Mouse (Mus musculus): ENCODE results near the gene Fer. TPM values are rescaled to one million over a fixed set of nuclear protein-coding genes. Genes with fewer than 3 reads are reported as not detected.

Gene Fer
- polyA plus RNA-seq, 1 experiment from 2014 or later, result 29.7 TPM

DNA sequence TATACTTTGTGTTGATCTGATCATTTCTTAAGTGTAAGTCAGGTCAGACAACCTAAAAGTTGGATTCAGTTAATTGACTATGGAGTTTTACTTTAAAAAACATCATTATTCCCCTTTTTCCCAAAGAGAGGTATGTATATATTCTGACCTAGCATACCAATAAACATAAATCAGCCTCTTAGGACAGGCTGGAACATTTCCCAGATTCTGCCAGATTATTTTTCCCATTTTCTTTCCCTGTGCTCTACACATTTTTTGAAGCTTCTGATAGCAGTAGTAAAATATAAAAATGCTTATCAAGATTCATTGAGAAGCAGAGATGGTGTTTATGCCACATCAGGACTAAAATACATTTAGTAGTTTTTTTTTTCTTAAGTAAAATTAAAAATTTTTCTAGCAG lies 27.7 kb downstream of the Fer start:
- H3K27me3 ChIP-seq (ENCODE audit: control insufficient read depth, insufficient read depth, low read length), result no peaks in the 10 kb centered on the region
- H3K4me1 ChIP-seq (ENCODE audit: control insufficient read depth, insufficient read depth, low read length), result 0 out of 2 replicates have a peak, but pooled peaks cover 4% of the 10 kb centered on the region
- no peak overlapping the region for H3K4me3 ChIP-seq (replicated peaks; ENCODE audit: low read length)
- no peaks in the 10 kb centered on the region for H3K9me3 ChIP-seq (replicated peaks; ENCODE audit: control insufficient read depth, low read length)
- ATAC-seq (ENCODE audit: insufficient read depth, low FRiP score), result no peak
- no peak overlapping the region for H3K27ac ChIP-seq (ENCODE audit: low read length)
- H3K9ac ChIP-seq (ENCODE audit: low read length), result no peak overlapping the region
- H3K36me3 ChIP-seq (ENCODE audit: control insufficient read depth, insufficient read depth, low read length), result no peaks in the 10 kb centered on the region
- no peak overlapping the region for H3K4me2 ChIP-seq (ENCODE audit: low read depth, low read length)

DNA sequence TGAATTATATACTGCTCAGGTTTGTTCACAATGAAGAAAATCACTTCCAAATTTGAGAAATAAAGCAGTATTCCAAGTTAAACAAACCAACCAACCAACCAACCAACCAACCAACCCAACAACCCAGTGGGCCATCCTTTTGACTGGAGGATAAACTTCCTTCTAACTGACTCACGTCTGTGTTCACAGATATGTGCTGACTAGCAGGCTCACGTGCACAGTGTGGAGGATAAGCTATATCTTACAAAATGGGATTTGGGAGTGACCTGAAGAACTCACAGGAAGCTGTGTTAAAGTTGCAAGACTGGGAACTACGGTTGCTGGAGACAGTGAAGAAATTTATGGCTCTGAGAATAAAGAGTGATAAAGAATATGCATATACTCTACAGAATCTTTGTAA lies 33.0 kb downstream of the Fer start:
- no peak overlapping the region for H3K4me3 ChIP-seq (replicated peaks; ENCODE audit: low read length)
- 64% methylated on average over 3 of the region's 3 CpGs for WGBS
- no peaks in the 10 kb centered on the region for H3K4me1 ChIP-seq (ENCODE audit: control insufficient read depth, insufficient read depth, low read length)
- H3K27ac ChIP-seq (ENCODE audit: low read length), result no peak overlapping the region
- H3K36me3 ChIP-seq (ENCODE audit: control insufficient read depth, insufficient read depth, low read length), result no peaks in the 10 kb centered on the region
- no peak for ATAC-seq (ENCODE audit: insufficient read depth, low FRiP score)
- H3K27me3 ChIP-seq (ENCODE audit: control insufficient read depth, insufficient read depth, low read length), result no peaks in the 10 kb centered on the region
- H3K9ac ChIP-seq (ENCODE audit: low read length), result no peak overlapping the region
- H3K4me2 ChIP-seq (ENCODE audit: low read depth, low read length), result no peak overlapping the region
- H3K9me3 ChIP-seq (replicated peaks; ENCODE audit: control insufficient read depth, low read length), result no peaks in the 10 kb centered on the region

DNA sequence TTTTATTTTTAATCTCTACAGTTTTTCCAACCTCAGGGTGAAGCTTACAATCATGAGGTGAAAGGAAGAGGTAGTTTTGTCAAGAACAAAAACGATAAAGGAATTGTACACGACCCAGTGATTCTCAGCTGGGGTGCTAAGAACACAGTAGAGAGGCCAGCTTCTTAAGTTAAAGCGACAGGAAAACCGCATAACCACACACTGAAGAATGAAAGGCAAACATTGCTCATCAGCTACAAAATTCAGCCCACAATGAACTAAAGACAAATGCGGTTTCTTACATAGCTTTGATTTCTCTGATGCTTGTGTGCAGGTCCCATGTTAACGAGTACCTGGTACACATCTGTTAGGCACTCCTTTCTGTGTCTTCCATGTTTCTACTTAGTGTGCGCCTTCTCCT lies 34.2 kb downstream of the Fer start:
- no peaks in the 10 kb centered on the region for H3K27me3 ChIP-seq (ENCODE audit: control insufficient read depth, insufficient read depth, low read length)
- 86% methylated on average over 7 of the region's 7 CpGs for WGBS
- H3K27ac ChIP-seq (ENCODE audit: low read length), result no peak overlapping the region
- H3K36me3 ChIP-seq (ENCODE audit: control insufficient read depth, insufficient read depth, low read length), result no peaks in the 10 kb centered on the region
- ATAC-seq (ENCODE audit: insufficient read depth, low FRiP score), result no peak
- no peak overlapping the region for H3K4me3 ChIP-seq (replicated peaks; ENCODE audit: low read length)
- no peak overlapping the region for H3K4me2 ChIP-seq (ENCODE audit: low read depth, low read length)
- no peaks in the 10 kb centered on the region for H3K9me3 ChIP-seq (replicated peaks; ENCODE audit: control insufficient read depth, low read length)
- no peak overlapping the region for H3K9ac ChIP-seq (ENCODE audit: low read length)
- no peaks in the 10 kb centered on the region for H3K4me1 ChIP-seq (ENCODE audit: control insufficient read depth, insufficient read depth, low read length)

DNA sequence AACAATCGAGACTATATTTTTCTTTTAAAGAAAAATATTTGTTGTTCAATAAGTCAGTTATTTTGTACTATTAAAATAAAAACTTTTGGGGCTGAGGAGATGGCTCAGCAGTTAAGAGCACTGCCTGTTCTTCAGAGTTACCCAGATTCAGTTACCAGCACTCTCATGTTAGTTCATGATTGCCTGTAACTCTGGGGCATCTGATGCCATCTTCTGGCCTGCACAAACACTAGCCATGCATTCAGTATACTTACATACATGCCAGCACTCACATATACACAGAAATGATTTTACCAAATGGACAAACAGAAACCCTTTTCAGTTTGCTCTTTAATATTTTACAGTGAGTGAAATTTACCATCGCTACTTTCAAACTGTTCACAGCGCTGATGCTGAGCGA lies 46.4 kb downstream of the Fer start:
- peaks cover 3% of the 10 kb centered on the region; the same call in 1 of the 2 replicates for H3K36me3 ChIP-seq (ENCODE audit: control insufficient read depth, insufficient read depth, low read length)
- H3K27me3 ChIP-seq (ENCODE audit: control insufficient read depth, insufficient read depth, low read length), result no peaks in the 10 kb centered on the region
- no peaks in the 10 kb centered on the region for H3K4me1 ChIP-seq (ENCODE audit: control insufficient read depth, insufficient read depth, low read length)
- no peak overlapping the region for H3K9ac ChIP-seq (ENCODE audit: low read length)
- H3K9me3 ChIP-seq (replicated peaks; ENCODE audit: control insufficient read depth, low read length), result no peaks in the 10 kb centered on the region
- no peak overlapping the region for H3K4me3 ChIP-seq (replicated peaks; ENCODE audit: low read length)
- no peak overlapping the region for H3K4me2 ChIP-seq (ENCODE audit: low read depth, low read length)
- ATAC-seq (ENCODE audit: insufficient read depth, low FRiP score), result no peak
- 93% methylated on average over 4 of the region's 4 CpGs for WGBS
- H3K27ac ChIP-seq (ENCODE audit: low read length), result no peak overlapping the region

DNA sequence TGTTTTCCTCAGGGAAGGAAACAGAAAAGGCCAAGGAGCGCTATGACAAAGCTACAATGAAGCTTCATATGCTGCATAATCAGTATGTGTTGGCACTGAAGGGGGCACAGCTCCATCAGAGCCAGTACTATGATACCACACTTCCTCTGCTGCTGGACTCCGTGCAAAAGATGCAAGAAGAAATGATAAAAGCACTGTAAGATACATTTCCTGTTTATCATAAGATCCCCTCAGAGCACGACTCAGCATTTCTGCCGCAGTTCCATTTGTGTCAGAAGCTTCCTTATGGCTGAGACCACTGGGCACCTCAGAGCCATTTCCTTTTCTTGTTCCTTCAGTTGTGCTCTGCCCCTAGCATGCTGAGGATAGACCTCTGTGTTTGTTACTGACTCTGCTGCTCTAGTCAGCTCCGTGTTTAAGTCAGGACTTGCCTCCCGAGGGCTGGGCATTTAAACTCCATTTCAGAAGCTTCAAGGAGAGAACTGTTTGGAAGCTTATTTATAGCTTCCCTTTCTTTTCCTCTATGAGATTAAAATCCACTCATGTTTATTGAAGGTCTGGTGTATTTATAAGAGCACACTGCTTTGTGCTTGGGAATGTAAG lies 58.8 kb downstream of the Fer start:
- Histone ChIP-seq H3K4me3 (replicated peaks; ENCODE audit: low read length) (no peak overlapping the region), H3K4me2 (ENCODE audit: low read depth, low read length) (no peak overlapping the region), H3K9me3 (replicated peaks; ENCODE audit: control insufficient read depth, low read length) (no peaks in the 10 kb centered on the region), H3K4me1 (ENCODE audit: control insufficient read depth, insufficient read depth, low read length) (no peaks in the 10 kb centered on the region), H3K36me3 (ENCODE audit: control insufficient read depth, insufficient read depth, low read length) (no peaks in the 10 kb centered on the region), H3K27me3 (ENCODE audit: control insufficient read depth, insufficient read depth, low read length) (no peaks in the 10 kb centered on the region), H3K27ac (ENCODE audit: low read length) (peak overlapping the region; percentile 3; the same call in 1 of the 2 replicates), H3K9ac (ENCODE audit: low read length) (no peak overlapping the region)
- no peak for ATAC-seq (ENCODE audit: insufficient read depth, low FRiP score)
- WGBS, result 57% methylated on average over 6 of the region's 6 CpGs

DNA sequence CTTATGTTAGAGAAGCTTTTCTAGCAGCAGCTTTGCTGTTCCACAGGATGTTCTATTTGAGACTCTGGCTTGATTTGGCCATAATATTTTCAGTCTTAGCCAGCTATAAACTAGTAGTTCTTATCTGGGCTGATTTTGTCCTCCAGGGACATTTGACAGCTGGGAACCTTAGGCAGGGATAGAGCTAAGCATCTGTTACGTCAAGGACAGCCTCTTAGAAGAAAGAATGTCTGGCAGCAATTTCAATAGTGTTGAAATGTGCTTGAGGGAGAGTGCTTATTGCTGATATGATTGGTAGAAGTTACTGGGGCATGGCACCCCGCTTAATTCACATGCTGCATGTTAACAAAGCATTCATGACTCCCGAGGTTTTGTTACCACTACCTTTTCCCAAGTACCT lies 62.7 kb downstream of the Fer start:
- H3K4me2 ChIP-seq (ENCODE audit: low read depth, low read length), result no peak overlapping the region
- no peaks in the 10 kb centered on the region for H3K4me1 ChIP-seq (ENCODE audit: control insufficient read depth, insufficient read depth, low read length)
- H3K27ac ChIP-seq (ENCODE audit: low read length), result no peak overlapping the region
- no peaks in the 10 kb centered on the region for H3K36me3 ChIP-seq (ENCODE audit: control insufficient read depth, insufficient read depth, low read length)
- no peak overlapping the region for H3K9ac ChIP-seq (ENCODE audit: low read length)
- H3K4me3 ChIP-seq (replicated peaks; ENCODE audit: low read length), result no peak overlapping the region
- ATAC-seq (ENCODE audit: insufficient read depth, low FRiP score), result no peak
- no peaks in the 10 kb centered on the region for H3K9me3 ChIP-seq (replicated peaks; ENCODE audit: control insufficient read depth, low read length)
- 78% methylated on average over 3 of the region's 3 CpGs for WGBS
- no peaks in the 10 kb centered on the region for H3K27me3 ChIP-seq (ENCODE audit: control insufficient read depth, insufficient read depth, low read length)

DNA sequence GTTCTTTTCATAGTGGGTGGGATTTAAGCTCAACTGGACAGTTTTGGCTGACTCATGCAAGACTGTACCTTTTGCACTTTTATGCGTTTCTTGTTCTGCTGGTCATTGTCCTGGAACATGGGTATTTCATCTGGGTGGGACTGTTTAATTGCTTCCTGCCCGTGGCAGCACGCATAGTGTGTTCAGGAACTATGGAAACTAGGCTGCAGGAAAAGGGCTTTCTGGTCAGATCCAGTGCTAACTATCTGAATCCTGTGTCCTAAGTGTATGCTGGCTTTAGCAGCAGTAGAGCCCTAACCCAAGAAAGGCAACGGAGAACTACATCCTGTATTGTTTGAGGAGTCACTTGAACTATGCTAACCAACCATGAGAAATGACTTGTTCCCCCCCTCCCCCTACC lies 67.8 kb downstream of the Fer start:
- 68% methylated on average over 4 of the region's 4 CpGs for WGBS
- no peaks in the 10 kb centered on the region for H3K27me3 ChIP-seq (ENCODE audit: control insufficient read depth, insufficient read depth, low read length)
- no peak overlapping the region for H3K9ac ChIP-seq (ENCODE audit: low read length)
- no peak overlapping the region for H3K4me2 ChIP-seq (ENCODE audit: low read depth, low read length)
- H3K4me1 ChIP-seq (ENCODE audit: control insufficient read depth, insufficient read depth, low read length), result no peaks in the 10 kb centered on the region
- H3K9me3 ChIP-seq (replicated peaks; ENCODE audit: control insufficient read depth, low read length), result no peaks in the 10 kb centered on the region
- ATAC-seq (ENCODE audit: insufficient read depth, low FRiP score), result peak; percentile 17; the same call in 1 of the 2 replicates
- no peak overlapping the region for H3K4me3 ChIP-seq (replicated peaks; ENCODE audit: low read length)
- H3K36me3 ChIP-seq (ENCODE audit: control insufficient read depth, insufficient read depth, low read length), result no peaks in the 10 kb centered on the region
- no peak overlapping the region for H3K27ac ChIP-seq (ENCODE audit: low read length)

DNA sequence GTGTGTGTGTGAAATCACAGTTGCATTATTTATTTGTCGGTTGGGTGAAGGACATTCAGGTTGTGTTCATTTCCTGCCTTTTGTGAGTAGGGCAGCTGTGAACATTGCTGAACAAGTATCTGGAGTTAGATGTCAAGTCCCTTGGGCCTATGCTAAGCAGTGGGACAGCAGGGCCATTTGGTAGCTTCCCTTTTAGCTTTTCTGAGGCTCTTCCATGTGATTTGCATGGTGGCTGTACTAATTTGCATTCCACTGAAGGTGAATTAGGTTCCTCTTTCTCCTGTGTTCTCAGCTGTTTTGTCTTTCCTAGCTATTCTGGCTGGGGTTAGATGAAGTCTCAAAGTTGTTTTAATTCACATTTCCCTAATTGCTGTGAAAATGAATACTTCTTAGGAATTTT lies 68.7 kb downstream of the Fer start:
- H3K4me1 ChIP-seq (ENCODE audit: control insufficient read depth, insufficient read depth, low read length), result no peaks in the 10 kb centered on the region
- no peaks in the 10 kb centered on the region for H3K9me3 ChIP-seq (replicated peaks; ENCODE audit: control insufficient read depth, low read length)
- H3K27me3 ChIP-seq (ENCODE audit: control insufficient read depth, insufficient read depth, low read length), result no peaks in the 10 kb centered on the region
- H3K27ac ChIP-seq (ENCODE audit: low read length), result no peak overlapping the region
- WGBS, result 84% methylated on average over 1 of the region's 1 CpGs
- no peak overlapping the region for H3K9ac ChIP-seq (ENCODE audit: low read length)
- no peak overlapping the region for H3K4me3 ChIP-seq (replicated peaks; ENCODE audit: low read length)
- no peak overlapping the region for H3K4me2 ChIP-seq (ENCODE audit: low read depth, low read length)
- no peaks in the 10 kb centered on the region for H3K36me3 ChIP-seq (ENCODE audit: control insufficient read depth, insufficient read depth, low read length)
- ATAC-seq (ENCODE audit: insufficient read depth, low FRiP score), result no peak

DNA sequence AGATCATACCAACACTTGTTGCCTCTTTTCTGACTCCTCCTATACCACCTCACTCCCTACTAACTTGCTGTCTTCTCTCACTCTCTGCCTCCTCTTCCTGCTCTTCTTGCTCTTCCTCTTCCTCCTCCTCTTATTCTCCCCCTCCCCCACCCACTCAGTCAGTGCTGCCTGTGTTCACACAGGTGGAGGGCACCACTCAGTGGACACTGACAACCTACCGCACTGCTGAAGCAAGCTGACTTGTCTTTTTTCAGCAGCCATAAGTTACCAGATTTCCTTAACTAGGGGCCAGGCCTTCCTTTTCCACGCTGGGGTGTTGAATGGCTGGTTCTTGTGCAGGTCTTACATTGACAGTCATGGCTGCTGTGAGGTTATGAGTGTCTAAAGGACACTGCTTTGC lies 72.5 kb downstream of the Fer start:
- Histone ChIP-seq H3K27me3 (ENCODE audit: control insufficient read depth, insufficient read depth, low read length) (no peaks in the 10 kb centered on the region), H3K36me3 (ENCODE audit: control insufficient read depth, insufficient read depth, low read length) (no peaks in the 10 kb centered on the region), H3K4me3 (replicated peaks; ENCODE audit: low read length) (no peak overlapping the region), H3K4me1 (ENCODE audit: control insufficient read depth, insufficient read depth, low read length) (no peaks in the 10 kb centered on the region), H3K4me2 (ENCODE audit: low read depth, low read length) (no peak overlapping the region), H3K9ac (ENCODE audit: low read length) (no peak overlapping the region), H3K27ac (ENCODE audit: low read length) (no peak overlapping the region), H3K9me3 (replicated peaks; ENCODE audit: control insufficient read depth, low read length) (no peaks in the 10 kb centered on the region)
- ATAC-seq (ENCODE audit: insufficient read depth, low FRiP score), result no peak
- WGBS, result 88% methylated on average over 2 of the region's 2 CpGs

DNA sequence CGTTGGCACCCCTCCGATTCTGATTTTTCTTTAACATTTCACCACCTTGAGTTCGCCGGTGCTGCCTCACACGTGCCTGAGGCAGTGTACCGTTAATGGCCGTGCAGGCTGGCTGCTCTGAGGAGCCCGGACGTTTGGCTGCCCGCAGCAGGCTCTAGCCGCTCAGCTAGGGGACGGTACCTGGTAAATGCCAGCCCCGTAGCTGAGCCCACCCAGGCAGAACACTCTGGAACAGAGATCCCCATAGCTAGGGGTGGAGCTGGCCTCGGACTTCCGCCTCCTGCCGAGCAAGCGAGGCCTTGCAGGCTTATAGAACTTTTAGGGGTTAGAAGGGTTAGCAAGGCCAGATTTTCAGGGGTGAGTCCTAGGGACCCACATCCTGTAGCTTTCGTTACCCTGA lies 75.0 kb downstream of the Fer start:
- Histone ChIP-seq H3K4me2 (ENCODE audit: low read depth, low read length) (no peak overlapping the region), H3K4me1 (ENCODE audit: control insufficient read depth, insufficient read depth, low read length) (no peaks in the 10 kb centered on the region), H3K4me3 (replicated peaks; ENCODE audit: low read length) (no peak overlapping the region), H3K36me3 (ENCODE audit: control insufficient read depth, insufficient read depth, low read length) (no peaks in the 10 kb centered on the region), H3K9ac (ENCODE audit: low read length) (no peak overlapping the region), H3K9me3 (replicated peaks; ENCODE audit: control insufficient read depth, low read length) (no peaks in the 10 kb centered on the region), H3K27ac (ENCODE audit: low read length) (no peak overlapping the region), H3K27me3 (ENCODE audit: control insufficient read depth, insufficient read depth, low read length) (no peaks in the 10 kb centered on the region)
- no peak for ATAC-seq (ENCODE audit: insufficient read depth, low FRiP score)
- WGBS, result 71% methylated on average over 18 of the region's 18 CpGs
